Mouse (Mus musculus) inflammation-experienced regulatory T-cells (primary cell): ENCODE results near the gene Anapc5. TPM values are rescaled to one million over a fixed set of nuclear protein-coding genes. Genes with fewer than 3 reads are reported as not detected.

Experiments
- polyA plus RNA-seq, 2 experiments: library from polyadenylated mRNA; unstranded; fragments of 100-300 nt; shearing (Covaris generic); gene quantifications; one replicate each; pipeline ENCODE4 v1.2.1; 2017

The Anapc5 gene
- 100 to 1,000 TPM; 175 to 285 TPM for polyA plus RNA-seq

DNA sequence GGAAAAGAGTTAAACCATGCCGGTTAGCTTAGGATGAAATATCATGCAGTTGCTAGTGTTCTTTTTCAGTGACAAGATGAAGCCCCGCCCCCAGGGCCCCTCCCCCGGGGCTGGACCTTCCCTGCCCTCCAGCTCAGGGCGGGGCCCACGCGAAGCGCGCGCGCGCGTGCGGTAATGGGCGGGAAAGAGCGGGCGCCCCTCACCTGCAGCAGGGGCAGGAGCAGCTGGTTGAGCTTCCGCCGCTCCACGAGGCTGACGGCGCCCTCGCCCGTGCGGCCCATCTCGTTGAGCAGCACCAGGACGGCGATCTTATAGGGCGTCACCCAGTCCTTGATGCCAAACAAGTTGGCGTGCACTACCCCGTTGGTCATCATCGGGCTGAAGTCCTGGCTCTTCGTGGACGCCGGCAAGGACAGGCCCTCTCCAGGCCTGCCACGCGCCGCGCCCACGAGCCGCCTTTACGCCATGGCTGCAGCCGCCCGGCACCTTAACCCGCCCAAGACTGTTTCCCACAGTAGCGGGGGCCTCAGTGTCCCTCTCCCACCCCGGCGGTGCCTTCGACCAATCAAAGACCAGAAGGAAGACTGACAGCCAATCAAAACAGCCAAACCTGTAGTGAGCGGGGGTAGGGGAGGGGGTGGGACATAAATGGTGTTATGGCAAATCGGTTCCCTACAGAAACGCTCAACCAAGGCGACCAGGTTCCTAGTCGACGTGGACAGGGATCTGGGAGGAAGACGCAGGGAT, at the start of gene Anapc5:
Gene Anapc5, minus strand, starts transcription at position 563 of the 747 bp plus-strand sequence.

GRCm38 (mm10) chr5:122849521-122850318, 28.6 kb upstream of the Anapc5 start, which contains the start of gene Rnf34:
Rnf34 (plus strand) TSS chr5:122850048.

GRCm38 (mm10) chr5:122779277-122779834, 41.8 kb downstream of the Anapc5 start, which contains the start of gene Camkk2:
Camkk2 (minus strand) TSS chr5:122779409.

Other genes starting within 250 kb of the Anapc5 start
- 1 to 10 TPM; 3.8 to 7.2 TPM for gene Ift81, start 206.8 kb downstream of the Anapc5 start, polyA plus RNA-seq
- 100 to 1,000 TPM in 1 of 2 experiments, 10 to 100 TPM in 1; 75.1 to 129 TPM for gene P2rx7, start 177.4 kb downstream of the Anapc5 start, polyA plus RNA-seq
- 10 to 100 TPM; 61.1 to 62.3 TPM for gene P2rx4, start 113.8 kb downstream of the Anapc5 start, polyA plus RNA-seq
- gene Camkk2, start 41.9 kb downstream of the Anapc5 start, polyA plus RNA-seq: 10 to 100 TPM; 13.6 to 16.9 TPM
- 10 to 100 TPM; 36.3 to 42.1 TPM for gene Rnf34, start 28.7 kb upstream of the Anapc5 start, polyA plus RNA-seq
- gene Kdm2b, start 168.5 kb upstream of the Anapc5 start, polyA plus RNA-seq: 10 to 100 TPM; 27.9 to 34.6 TPM
- 100 to 1,000 TPM; 141 to 160 TPM for gene Orai1, start 193.7 kb upstream of the Anapc5 start, polyA plus RNA-seq
- 1 to 10 TPM in 1 of 2 experiments, under 1 TPM in 1; 0.95 to 2.7 TPM for gene Morn3, start 225.7 kb upstream of the Anapc5 start, polyA plus RNA-seq
- gene Tmem120b, start 247.1 kb upstream of the Anapc5 start, polyA plus RNA-seq: 1 to 10 TPM; 5.2 to 7.4 TPM